Mouse (Mus musculus): Measurements from ENCODE around the gene Mtm1. TPM values are rescaled to one million over a fixed set of nuclear protein-coding genes. Genes with fewer than 3 reads are reported as not detected.

Mtm1 gene
- 10 to 100 TPM; 18.0 to 19.5 TPM for total RNA-seq (2021)
- long read RNA-seq, experiment 1, partial matches to known transcripts: 0 of 5 reads
- long read RNA-seq, experiment 1, other reads (novel, unspliced or antisense): 2 of 5 reads
- long read RNA-seq, experiment 2, transcript Mtm1-203 (15 exons, 3,379 nt): major isoform, 13 of 17 reads
- long read RNA-seq, experiment 2, partial matches to known transcripts: 0 of 17 reads
- long read RNA-seq, experiment 2, other reads (novel, unspliced or antisense): 2 of 17 reads

DNA sequence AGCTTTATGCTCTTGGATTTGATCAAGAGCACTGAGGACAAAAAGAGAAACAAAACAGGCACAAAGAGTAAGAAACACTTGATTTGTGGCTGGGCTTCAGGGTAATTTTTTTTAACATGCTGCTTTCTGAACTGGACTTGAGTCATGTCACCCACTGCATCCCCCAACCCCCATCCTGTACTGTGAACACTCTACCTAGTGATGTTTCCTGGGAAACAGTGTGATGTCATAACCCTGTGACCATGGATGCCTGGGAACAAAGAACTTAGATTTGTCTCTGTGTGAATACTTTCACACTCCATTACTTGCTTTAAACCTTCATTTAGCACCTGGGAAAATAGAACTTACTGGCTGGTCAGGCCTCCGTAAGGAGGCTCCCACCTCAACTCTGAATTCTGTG lies at the start of gene Mtm1:
Gene Mtm1, plus strand, starts transcription at position 301 of the 400 bp plus-strand sequence.
- DNase-seq (ENCODE audit: low spot score in 2 of 2): no peak

- DNase-seq (ENCODE audit: low spot score in 2 of 2): no peak
Measured at GRCm38 (mm10) chrX:71181526-71181925, 29.0 kb upstream of the Mtm1 start.

DNA sequence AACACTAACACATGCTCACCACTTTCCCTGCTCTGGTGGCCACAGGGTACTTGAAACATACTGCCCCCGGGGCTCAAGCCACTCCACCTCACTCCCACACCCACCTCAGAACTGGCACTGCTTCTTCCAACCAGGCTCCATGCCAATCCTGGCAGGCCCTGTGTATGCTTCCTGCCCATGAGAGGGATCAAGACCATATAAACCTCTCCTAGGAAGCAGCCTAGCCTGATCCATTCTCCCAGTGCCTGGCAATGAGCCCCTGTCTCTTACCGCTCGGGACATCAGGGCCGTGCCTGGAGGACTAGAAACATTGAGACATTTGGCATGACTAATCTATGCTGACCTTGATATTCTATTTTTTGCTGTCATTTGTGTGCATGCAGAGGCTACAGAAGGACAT lies 26.9 kb upstream of the Mtm1 start:
- no peak for DNase-seq (ENCODE audit: low spot score in 2 of 2)

GRCm38 (mm10) chrX:71186396-71186795 lies 24.2 kb upstream of the Mtm1 start:
- DNase-seq (ENCODE audit: low spot score in 2 of 2): no peak

GRCm38 (mm10) chrX:71204776-71205175 lies 5.8 kb upstream of the Mtm1 start:
- no peak for DNase-seq (ENCODE audit: low spot score in 2 of 2)

- DNase-seq (ENCODE audit: low spot score in 2 of 2): no peak
Measured at GRCm38 (mm10) chrX:71205821-71206542, 4.6 kb upstream of the Mtm1 start.

DNA sequence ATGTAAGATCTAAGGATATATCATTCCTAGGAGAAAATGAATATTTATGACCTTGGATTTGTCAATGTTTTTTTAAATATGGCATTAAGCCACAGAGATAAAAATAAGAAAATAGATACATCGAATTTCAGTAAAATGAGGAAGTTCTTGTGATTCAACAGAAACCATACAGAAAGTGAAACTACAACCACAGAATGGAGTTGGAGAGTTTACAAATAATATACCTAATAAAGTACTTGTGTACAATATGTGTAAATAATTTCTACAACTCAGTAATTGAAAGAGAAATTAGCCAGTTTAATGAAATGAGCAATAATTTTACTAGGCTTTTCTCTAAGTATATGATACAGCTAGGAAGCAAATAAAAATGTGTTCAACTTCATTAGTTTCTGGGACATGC lies 4.0 kb upstream of the Mtm1 start:
- DNase-seq (ENCODE audit: low spot score in 2 of 2): no peak

- no peak for DNase-seq (ENCODE audit: low spot score in 2 of 2)
Measured at GRCm38 (mm10) chrX:71212911-71213310, 2.3 kb downstream of the Mtm1 start.

- DNase-seq (ENCODE audit: low spot score in 2 of 2): peak; percentile 36 to 50
Measured at GRCm38 (mm10) chrX:71214441-71215112, 4.0 kb downstream of the Mtm1 start.

GRCm38 (mm10) chrX:71215113-71215708 lies 4.6 kb downstream of the Mtm1 start:
- peak in 1 of 2 experiments; percentile 4 for DNase-seq (ENCODE audit: low spot score in 2 of 2)

DNA sequence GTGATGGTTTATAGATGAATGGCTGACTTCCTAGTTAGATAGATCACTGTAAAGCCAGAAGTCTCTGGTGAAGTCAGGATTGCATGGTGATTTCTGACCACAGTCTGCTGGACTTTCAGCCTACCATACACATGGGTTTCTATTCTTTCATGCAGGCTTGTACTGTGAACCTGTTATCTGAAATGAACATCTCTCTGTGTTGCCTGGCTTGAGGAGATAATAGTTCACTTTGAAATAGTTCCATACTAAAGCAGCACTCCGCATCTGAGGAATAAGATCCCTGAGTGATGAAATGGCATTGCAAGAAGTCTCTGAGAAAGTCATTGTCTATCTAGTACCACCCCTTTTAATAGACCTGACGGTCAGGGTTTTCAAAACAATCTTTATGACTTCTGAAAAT lies 6.3 kb downstream of the Mtm1 start:
- no peak for DNase-seq (ENCODE audit: low spot score in 2 of 2)

DNA sequence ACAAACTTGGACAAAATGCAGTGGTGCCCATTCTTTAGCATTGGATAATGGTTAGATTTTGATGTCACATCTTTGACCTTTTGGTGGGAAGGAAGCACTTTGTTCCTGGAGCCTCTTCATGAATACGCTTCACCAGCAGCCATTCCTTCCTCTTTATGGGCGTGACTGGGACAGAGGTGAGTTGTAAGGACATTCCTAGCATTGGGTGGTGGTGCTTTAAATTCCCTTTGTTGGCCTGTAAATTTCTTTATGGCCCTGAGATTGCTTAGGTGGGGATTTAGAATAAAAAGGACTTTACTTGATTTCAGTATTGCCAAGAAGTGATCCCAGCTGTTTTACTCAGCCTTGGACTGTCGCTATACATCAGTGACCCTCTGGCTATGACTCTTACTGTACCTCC lies 8.3 kb downstream of the Mtm1 start:
- no peak for DNase-seq (ENCODE audit: low spot score in 2 of 2)

DNA sequence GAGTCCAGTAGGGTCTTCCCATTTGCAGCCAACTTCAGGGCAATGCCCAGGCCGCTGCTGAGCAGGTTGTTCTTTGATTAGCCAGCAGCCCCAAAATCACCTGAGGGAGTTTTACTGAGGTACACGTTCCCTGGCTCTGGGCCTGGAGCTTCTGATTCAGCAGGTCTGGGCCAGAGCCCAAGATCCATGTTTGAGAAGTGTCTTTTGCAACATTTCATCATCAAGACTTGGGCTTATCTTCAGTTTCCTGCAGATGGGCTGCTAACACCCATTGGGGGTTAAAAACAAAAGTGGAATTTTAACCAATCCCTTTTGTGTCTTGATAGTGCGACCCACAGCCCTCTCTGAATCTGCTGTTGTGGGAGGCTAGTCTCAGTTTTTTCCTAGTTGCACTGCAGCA lies 10.3 kb downstream of the Mtm1 start:
- DNase-seq (ENCODE audit: low spot score in 2 of 2): no peak

- DNase-seq (ENCODE audit: low spot score in 2 of 2): no peak
Measured at GRCm38 (mm10) chrX:71222648-71223408, 12.3 kb downstream of the Mtm1 start.

DNA sequence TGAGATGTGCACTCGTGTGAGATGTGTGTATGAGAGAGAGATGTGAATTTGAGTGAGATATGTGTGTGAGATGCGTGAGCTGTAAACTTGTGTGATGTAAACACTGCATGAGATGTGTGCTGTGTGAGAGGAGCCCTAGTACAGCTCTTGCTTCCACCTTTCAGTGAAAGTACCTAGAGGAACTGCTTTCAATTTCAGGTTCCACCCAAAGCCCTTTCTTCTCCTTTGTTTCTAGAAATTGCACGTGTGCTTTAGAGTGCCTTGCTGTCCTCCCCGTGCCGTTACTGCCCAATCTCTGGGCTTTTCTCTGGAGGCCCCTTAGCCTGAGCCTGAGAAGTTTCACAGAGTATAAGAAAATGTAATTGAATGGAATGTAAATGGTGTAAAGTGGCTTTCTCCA lies 16.3 kb downstream of the Mtm1 start:
- no peak for DNase-seq (ENCODE audit: low spot score in 2 of 2)

DNA sequence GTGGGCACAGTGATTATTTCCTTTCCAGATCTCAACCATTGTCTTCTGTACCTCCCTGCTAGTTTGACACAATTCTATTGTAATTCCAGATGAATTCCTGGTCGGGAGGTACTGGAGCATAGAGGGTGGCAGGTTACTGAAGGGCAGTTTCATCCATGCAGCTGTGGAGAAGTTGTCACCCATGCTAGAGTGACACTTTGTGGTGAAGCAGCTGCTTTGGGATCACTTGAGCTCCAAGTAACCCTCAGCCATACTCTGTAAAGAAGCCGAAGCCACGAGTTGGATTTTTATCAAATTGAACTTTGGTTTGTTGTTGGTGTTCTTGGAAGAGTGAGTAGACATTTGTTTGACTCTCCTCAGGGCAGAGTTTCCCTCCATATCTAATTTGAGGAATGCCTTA lies 17.6 kb downstream of the Mtm1 start:
- DNase-seq (ENCODE audit: low spot score in 2 of 2): no peak

DNA sequence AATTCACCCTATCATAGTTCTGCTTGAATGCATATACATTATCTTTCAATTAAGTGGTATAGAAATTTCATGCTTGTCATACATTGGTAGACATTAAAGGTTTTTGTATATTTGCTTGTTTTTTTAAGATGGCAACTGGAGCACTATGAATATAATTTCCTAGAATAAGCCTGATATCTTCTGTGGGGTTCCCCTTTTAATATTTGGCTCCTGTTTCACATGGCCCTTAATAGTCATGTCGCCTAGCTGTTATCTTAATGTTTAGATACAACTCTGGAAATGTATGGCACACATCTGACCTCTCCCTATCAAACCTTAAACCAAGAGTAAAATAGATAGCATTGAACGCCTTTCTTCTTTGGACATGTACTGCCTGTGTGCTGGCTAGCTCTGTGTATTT lies 20.3 kb downstream of the Mtm1 start:
- DNase-seq (ENCODE audit: low spot score in 2 of 2): no peak

- no peak for DNase-seq (ENCODE audit: low spot score in 2 of 2)
Measured at GRCm38 (mm10) chrX:71256422-71256821, 45.9 kb downstream of the Mtm1 start.

- no peak for DNase-seq (ENCODE audit: low spot score in 2 of 2)
Measured at GRCm38 (mm10) chrX:71260857-71261256, 50.3 kb downstream of the Mtm1 start.

DNA sequence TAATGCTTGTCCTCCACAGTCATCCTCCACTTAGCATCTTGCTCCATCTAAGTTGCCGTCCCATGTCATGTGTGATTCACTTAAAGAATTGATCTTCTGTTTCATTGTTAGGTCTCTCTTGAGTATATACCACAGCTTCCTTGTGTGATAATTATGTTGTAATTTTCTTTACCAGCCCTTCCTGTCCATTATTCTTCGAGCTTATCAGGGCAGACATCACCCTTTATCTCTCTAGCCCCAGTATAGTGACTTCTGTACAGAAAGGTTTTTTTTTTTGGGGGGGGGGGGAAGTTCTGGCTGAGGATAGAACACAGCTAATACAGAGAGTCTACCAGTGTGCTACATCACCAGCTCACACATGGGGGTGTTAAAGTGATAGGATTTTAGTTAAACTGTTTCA lies 53.7 kb downstream of the Mtm1 start:
- no peak for DNase-seq (ENCODE audit: low spot score in 2 of 2)

DNA sequence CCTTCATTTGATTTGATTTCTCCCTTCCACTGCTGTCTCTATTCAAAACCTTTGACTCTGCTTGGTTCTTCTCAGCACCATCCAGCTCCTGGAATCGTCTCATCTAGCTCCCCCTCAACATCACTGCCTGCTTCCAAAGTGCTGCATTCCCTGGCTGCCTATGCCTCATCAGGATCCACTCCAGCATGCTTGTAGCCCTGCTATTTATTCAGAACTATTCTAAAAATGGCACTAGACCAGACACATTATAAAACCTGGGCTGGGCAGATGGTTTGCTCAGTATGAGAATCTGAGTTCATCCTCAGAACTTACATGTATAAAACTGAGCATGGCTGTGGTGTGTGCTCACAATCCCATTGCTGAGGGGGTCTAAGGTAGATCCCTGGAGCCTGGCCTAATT lies 58.4 kb downstream of the Mtm1 start:
- no peak for DNase-seq (ENCODE audit: low spot score in 2 of 2)
